Mouse (Mus musculus) heart, adult 8-10 months (tissue): Measurements from ENCODE around the gene Mapkbp1. TPM values are rescaled to one million over a fixed set of nuclear protein-coding genes. Genes with fewer than 3 reads are reported as not detected.

Source experiments
- DNase-seq: peaks from one replicate; pipeline ENCODE4 v3.0.0; 2022; ENCODE audit warnings: low spot score
- microRNA-seq: library from miRNA; unstranded; fragments of <30 nt; microRNA quantifications from one replicate; pipeline ENCODE4 v1.2.0, GENCODE M21; 2022
- total RNA-seq, 4 experiments: library from RNA; stranded (reverse); gene quantifications; 2 replicates each; pipeline ENCODE4 v1.2.4; 2022

Mapkbp1 gene
- total RNA-seq, 4 experiments from 2014 or later: 6.9 to 8.5 (median 8.3) TPM

DNA sequence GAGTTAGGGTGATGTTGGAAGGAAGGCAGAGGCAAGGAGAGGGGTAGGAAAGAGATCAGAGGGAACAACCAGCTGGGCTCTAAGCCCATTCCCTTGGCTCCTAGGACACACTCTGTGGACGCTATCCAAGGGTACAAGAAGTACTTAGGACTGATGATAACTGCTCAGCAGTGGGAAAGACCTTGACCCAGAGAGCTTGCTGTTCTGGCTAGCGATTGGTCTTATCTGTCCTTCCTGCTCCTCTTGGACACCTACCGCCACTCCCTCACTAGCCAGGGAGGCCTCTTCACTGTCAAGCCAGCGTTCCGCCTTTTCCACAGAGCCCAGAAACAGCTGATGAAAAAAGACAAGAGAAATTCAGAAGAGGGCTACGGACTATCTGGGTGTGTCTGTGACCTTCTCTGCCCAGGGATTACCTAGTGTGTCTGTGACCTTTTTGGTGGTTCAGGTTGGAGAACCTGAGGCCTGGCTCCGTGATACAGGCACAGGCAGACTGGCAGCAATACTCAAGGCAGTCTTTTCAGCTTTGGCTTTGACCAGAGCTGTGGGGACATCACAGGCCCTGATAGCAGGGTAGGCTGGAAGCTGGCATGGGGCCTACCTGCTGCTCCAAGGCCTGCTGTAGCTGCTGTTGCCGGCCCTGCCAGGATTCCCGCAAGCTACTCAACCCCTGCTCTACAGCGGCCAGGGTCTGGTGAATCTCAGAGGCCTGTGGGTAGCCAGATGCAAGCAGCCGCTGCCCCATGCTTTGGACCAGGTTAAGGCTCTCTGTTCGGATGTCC, 82.5 kb downstream of the Mapkbp1 start:
- DNase-seq: peak; percentile 65

DNA sequence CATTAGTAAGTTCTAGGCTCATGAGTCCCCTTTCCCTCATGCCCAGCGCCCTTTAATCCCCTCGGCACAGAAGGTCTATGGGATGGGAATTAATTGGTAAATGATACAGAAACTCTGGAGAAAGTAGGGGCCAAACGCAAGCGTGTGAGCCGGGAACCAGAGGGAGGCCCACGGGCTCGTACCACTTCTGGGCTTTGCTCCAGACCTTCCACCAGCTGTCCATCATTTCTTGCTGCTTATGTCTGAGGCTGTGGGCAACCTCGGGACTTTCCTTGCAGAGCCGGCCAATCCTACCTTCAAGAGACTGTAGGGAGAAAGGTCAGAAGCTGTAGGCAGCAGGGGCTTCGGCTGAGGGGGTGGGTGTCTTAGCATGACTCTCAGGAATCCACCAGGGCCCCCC, 83.4 kb downstream of the Mapkbp1 start:
- DNase-seq: no peak

DNA sequence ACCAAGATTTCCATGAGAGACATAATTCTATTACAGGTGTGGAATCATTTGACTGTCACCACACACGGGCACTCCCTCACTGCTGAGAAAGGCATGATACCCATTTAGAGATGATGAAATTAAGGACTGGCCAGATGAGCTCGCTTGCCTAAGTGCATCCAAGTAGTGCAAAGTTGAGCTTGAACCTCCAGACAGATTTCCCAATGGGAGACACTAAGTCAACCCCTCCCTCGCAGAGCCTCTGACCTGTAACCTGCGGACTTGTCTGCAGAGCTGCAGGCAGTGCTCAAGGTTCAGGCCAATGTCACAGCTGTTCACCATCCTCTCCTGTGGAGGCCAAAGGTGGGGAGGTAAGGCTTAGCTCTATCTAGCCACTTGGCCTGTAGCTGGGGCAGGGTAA, 86.3 kb downstream of the Mapkbp1 start:
- no peak for DNase-seq

DNA sequence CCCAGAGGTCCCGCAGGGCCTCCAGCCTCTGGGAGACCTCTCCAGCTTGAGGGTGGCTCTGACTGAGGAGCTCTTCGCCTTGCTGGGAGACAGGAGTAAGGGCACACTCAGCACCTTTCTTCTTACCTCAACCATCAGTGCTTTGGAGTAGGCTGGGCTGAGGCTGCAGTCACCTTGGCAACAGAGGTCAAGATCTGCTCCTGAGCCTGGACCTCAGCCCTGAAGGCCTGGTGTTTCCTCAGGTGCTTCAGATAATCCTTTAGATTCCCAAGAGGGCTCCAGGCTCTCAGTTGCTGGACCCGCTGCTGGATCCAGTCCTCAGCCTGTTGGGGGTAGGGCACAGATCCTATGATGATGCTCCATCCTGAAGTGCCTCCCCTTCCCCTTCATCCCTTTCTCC, 87.0 kb downstream of the Mapkbp1 start:
- no peak for DNase-seq

DNA sequence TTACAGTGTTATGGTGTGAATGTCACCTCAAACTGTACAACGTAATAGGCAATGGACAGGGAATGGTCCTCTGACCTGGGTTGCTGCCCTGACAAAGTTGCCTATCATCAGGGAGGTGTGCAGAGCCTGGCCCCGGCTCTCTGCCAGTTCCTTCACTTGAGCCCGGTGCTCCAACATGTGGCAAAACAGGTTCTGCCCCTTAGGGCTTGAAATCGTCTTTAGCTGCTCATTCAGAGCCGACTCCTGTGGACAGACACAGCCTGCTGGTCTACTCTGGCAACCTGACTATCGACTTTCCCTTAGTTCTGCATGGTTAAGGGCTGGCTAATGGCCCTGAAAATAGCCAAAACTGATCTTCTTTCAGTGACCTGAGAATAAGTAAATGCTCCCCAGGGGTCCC, 87.7 kb downstream of the Mapkbp1 start:
- no peak for DNase-seq

DNA sequence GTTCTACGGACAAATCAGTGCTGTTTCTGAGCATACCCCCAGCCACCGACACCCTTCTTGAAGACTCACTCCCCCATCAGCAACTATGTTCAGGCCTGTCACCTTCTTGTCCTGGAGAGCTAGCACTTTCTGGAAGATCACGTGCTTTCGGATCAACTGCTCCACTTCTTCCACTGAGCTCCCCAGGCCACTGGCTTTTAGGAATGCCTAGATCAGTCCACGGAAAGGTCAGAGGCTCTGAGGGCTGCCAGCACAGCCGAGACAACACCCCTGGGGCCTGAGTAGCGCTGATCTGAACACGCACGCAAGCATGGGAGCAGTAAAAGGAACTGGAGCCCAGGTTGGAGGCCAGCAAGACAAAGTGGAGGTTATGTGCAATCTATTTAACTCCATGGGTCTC, 88.2 kb downstream of the Mapkbp1 start:
- no peak for DNase-seq

DNA sequence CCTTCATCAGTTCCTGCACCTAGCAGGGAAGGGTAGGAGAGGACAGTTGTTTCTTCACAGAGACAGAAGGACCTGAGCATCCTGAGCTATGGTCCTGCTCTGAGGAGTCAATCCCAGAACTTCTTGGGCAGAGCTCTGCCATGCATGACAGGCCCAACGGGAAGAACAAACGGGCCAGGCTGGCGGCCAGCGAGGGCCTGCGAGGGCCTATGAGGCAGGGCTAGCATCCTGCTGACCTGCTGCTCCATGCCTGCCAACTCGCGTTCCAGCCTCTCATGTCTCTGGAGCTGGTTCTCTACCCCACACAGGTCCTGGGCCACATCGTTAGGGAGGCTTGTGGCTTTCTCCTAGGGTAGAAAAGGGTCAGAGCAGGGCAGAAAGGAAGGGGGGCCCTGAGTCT, 89.7 kb downstream of the Mapkbp1 start:
- no peak for DNase-seq

DNA sequence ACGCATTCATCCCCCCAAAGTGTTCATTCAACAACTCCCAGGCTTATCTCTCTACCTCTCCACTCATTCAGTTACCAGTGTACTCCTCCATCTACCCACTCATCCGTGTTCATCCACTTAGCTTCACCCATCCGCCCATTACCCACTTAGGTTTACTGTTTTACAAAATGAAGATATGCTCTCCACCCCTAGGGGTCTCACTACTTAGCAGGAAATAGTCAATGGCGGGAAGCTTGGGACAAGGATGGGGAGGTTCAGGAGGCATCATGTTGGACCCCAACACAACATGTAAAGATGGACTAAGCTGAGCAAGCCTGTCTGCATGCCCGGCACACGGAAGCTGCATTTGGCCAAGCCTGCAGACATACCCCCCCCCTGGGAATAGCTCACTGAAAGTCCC, 92.1 kb downstream of the Mapkbp1 start:
- DNase-seq: no peak

DNA sequence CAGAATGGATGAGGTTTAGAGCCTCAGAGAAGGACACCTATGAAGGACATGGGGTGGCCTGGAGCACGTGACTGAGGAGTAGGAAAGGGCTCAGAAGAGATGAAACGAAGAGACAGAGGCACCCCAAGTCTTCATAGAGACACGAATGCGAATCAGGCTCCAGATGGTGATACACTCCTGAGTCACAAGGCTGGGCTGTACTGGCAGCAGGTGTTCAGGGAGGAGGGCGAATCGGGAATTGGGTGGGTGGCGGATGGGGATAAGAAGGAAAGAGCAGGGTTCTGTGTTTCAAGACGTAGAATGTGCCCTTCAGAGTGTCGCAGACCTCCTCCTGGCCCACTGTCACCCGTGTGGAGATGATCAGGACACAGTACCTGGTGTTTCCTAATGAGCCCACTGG, 92.7 kb downstream of the Mapkbp1 start:
- DNase-seq: no peak

DNA sequence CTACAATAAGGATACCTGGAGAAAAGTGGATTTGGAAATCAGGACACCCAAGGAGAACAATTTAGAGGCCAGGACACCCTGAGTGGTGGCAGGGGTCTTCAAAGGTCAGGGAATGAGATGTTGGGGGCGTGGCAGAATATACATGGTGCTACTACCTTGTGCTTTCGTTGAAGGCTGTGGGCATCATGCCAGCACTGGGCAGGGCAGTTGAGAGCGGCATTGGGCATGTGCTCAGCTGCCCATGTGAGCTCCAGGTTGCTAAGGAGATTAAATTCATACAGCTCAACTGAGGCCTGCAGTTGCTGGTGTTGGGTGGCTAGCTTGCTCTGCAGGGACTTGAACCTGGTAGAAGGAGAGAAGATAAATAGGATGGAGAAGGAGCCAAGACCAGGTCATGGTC, 93.7 kb downstream of the Mapkbp1 start:
- no peak for DNase-seq

DNA sequence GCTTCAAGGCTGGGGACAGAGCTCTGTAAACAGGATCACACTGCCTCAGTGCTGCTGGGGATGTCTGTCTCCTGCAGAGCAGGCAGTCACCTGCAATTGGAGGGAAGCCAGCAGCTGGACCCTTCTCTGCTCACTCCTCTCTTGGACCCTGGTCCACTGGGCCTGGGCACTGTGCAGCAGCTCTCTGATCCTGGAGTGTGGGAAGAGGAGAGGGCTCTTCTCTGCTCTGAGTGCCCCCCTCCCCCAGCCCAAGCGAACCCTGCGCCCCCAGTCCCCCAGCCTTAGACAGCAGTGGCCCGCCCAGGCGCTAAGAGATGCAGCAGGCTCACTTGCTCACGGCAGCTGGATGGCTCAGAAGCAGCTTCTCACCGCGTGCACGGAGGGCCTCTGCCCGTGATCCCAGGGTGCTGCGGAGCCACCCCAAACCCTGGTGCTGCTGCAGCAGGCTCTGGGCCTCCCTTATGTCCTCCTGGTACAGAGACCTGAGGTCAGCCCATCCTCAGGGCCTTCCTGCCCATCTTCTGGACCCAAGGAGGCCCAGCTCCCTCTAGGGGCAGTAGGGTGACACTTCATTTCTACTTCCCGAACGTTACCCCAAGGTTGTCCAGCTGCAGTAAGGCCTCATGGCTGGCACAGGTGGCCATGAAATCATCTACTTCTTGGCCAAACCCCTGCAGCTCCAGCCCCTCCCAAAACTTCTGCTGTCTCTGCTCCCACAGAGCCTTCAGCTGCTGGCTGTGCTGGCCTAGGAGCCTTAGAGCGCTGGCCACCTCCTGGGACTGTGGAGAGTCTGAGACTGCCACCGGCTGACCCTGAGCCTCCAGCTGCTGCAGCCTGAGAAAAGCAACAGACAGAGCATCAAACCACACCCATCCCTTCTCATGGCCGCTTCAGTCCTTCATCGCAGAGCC, 96.3 kb downstream of the Mapkbp1 start:
- DNase-seq: no peak

DNA sequence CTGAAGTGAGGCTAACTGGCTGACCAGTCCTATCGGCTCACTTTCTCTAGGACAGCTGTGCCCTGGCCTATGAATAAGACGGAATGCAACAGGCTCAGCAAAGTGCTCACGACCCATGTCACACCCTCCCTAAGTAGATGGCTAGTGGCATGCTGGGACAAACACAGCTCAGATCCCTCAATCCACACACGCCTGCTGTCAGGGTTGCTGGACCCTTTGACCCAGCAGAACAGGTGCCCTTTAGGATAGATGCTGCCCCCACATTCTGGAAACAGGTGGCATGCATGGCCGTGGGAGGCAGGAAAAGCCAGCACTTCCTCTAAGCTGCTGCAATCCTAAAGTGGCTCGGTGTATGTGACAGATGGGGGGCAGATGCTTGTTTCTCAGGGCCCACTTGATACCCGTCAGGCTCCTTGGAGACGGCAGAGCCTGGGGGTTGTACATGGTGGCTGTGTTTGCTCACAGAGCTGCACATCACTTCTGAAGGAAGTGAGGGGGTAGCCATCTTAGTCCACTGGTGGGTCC, 97.0 kb downstream of the Mapkbp1 start:
- DNase-seq: no peak

DNA sequence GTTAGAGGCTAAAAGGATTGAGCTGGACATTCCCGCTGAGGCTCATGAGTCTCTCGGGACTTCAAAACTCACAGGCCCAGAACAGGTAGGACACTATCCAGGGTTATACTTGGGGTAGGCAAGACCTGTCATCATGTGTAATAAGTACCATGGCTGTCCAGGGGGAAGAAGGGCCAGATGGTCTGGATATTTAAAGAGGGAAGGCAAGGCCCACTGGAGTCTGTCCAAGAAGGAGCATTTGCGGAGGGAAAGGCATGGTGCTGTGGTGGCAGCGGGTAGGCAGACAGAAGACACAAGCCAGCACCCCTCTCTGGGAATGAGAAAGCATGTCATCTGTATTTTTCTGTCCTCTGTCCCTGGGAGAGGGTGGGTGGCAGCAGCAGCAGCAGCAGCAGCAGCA, 101.6 kb downstream of the Mapkbp1 start:
- DNase-seq: no peak

DNA sequence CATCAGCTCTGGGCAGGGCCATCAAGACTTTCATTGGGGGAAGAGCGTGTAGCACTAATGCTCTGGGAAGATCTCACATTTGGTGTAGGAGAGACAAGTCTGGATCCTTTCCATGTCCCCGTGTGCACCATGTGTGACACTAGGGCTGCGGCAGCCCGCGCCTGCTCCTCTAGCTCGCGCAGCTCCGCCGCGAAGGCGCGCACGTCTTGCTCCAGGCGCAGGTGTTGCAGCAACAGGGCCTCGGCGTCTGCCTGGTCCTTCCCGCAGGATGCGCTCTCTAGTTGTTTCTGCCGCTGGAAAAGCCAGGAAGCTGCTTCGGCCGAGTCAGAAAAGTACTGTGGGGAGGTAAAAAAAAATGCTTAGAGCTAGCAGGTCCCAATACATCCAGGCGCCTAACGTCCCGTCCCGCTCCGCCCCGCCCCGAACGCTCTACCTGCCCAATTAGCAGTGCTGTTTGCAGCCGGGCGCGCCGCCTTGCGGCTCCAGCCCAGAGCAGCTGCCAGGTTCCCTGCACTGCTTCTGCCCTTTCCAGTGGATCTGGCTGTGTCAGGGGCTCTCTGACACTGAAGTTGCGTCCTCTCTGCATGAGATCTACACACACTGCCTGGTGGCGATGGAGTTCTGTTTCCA, 103.7 kb downstream of the Mapkbp1 start:
- no peak for DNase-seq

Small RNA genes within 50 kb of the gene (microRNA-seq; reads per million reads assigned to microRNA genes)
- gene Mir7665: not detected

Other genes with a start within 250 kb of the Mapkbp1 start
- under 1 TPM; 0.23 to 0.79 (median 0.54) TPM for gene Itpka, start 230.4 kb upstream of the Mapkbp1 start, total RNA-seq
- gene Ltk, start 212.3 kb upstream of the Mapkbp1 start, total RNA-seq: not detected
- 10 to 100 TPM; 11.9 to 13.7 (median 13.4) TPM for gene Rpap1, start 185.2 kb upstream of the Mapkbp1 start, total RNA-seq
- 1 to 10 TPM; 1.7 to 3.3 (median 2.2) TPM for gene Tyro3, start 175.0 kb upstream of the Mapkbp1 start, total RNA-seq
- 10 to 100 TPM; 33.6 to 39.0 (median 35.9) TPM for gene Mga, start 75.5 kb upstream of the Mapkbp1 start, total RNA-seq
- gene Jmjd7, start 54.8 kb downstream of the Mapkbp1 start, total RNA-seq: 1 to 10 TPM; 6.6 to 8.6 (median 7.2) TPM
- under 1 TPM; 0.16 to 0.59 (median 0.21) TPM for gene Gm28042, start 54.8 kb downstream of the Mapkbp1 start, total RNA-seq
- gene Pla2g4b, start 60.7 kb downstream of the Mapkbp1 start, total RNA-seq: 1 to 10 TPM in 3 of 4 experiments, under 1 TPM in 1; 0.72 to 1.8 (median 1.3) TPM
- gene Ehd4, start 181.9 kb downstream of the Mapkbp1 start, total RNA-seq: 100 to 1,000 TPM; 312 to 410 (median 362) TPM